Mouse (Mus musculus): ENCODE measurements around the gene Vps53. TPM values are rescaled to one million over a fixed set of nuclear protein-coding genes. Genes with fewer than 3 reads are reported as not detected.

Gene Vps53
- polyA plus RNA-seq, 1 experiment from 2014 or later = 34.5 TPM

GRCm38 (mm10) chr11:76137996-76138395 is 41.5 kb downstream of the Vps53 start:
- DNase-seq (no peak), ATAC-seq (ENCODE audit: insufficient read depth) (no peak)
- WGBS = 77% methylated on average over 3 of the region's 3 CpGs
- no peaks in the 10 kb centered on the region for H3K9me3 ChIP-seq (ENCODE audit: low read depth, low read length)
- TF ChIP-seq CTCF (IDR thresholded peaks at IDR 0.05; ENCODE audit: low read depth) = no peak
- no peaks in the 10 kb centered on the region for H3K27me3 ChIP-seq (ENCODE audit: insufficient read depth, low read length)
- H3K27ac ChIP-seq (ENCODE audit: low read depth) = no peak overlapping the region
- H3K9ac ChIP-seq = no peak overlapping the region
- H3K4me2 ChIP-seq = no peak overlapping the region
- no peak overlapping the region for H3K4me3 ChIP-seq (ENCODE audit: low read depth, low read length)
- no peaks in the 10 kb centered on the region for H3K4me1 ChIP-seq (ENCODE audit: insufficient read depth)
- H3K36me3 ChIP-seq (ENCODE audit: insufficient read depth) = peaks cover 25% of the 10 kb centered on the region

- Histone ChIP-seq H3K27me3 (ENCODE audit: insufficient read depth, low read length) (no peaks in the 10 kb centered on the region), H3K9ac (no peak overlapping the region), H3K4me2 (no peak overlapping the region), H3K4me1 (ENCODE audit: insufficient read depth) (no peaks in the 10 kb centered on the region), H3K9me3 (ENCODE audit: low read depth, low read length) (no peaks in the 10 kb centered on the region), H3K4me3 (ENCODE audit: low read depth, low read length) (no peak overlapping the region), H3K27ac (ENCODE audit: low read depth) (no peak overlapping the region), H3K36me3 (ENCODE audit: insufficient read depth) (peaks cover 28% of the 10 kb centered on the region)
- 81% methylated on average over 7 of the region's 7 CpGs for WGBS
- no peak for TF ChIP-seq CTCF (IDR thresholded peaks at IDR 0.05; ENCODE audit: low read depth)
- no peak for ATAC-seq (ENCODE audit: insufficient read depth)
- peak; percentile 26 for DNase-seq
Observed at GRCm38 (mm10) chr11:76135641-76136437, 43.6 kb downstream of the Vps53 start.

GRCm38 (mm10) chr11:76130859-76131258 is 48.6 kb downstream of the Vps53 start:
- H3K4me2 ChIP-seq = no peak overlapping the region
- no peak overlapping the region for H3K4me3 ChIP-seq (ENCODE audit: low read depth, low read length)
- no peak for DNase-seq
- H3K36me3 ChIP-seq (ENCODE audit: insufficient read depth) = peaks cover 21% of the 10 kb centered on the region
- no peaks in the 10 kb centered on the region for H3K27me3 ChIP-seq (ENCODE audit: insufficient read depth, low read length)
- ATAC-seq (ENCODE audit: insufficient read depth) = no peak
- no peak for TF ChIP-seq CTCF (IDR thresholded peaks at IDR 0.05; ENCODE audit: low read depth)
- H3K9me3 ChIP-seq (ENCODE audit: low read depth, low read length) = no peaks in the 10 kb centered on the region
- no peaks in the 10 kb centered on the region for H3K4me1 ChIP-seq (ENCODE audit: insufficient read depth)
- H3K9ac ChIP-seq = no peak overlapping the region
- no peak overlapping the region for H3K27ac ChIP-seq (ENCODE audit: low read depth)
- WGBS = 64% methylated on average over 5 of the region's 5 CpGs

GRCm38 (mm10) chr11:76125386-76125785 is 54.1 kb downstream of the Vps53 start:
- H3K4me2 ChIP-seq = no peak overlapping the region

DNA sequence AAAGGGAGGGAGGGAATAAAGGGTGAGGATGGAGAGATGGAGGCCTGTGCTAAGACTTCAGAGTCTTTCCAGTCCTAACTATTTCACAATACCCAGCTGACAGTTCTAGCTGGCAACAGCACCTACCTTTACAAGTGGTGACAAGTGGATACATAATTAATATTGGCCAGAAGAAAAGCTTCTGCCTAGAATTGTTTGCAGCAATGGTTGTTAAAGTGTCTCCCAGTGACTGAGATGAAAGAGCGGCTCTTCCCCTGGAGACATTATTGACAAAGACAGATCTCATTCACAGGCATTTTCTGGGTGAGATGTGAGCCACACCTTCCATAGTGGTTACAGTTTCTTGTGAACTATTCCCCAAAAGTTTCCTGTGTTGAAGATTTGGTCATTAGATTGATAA is 55.9 kb downstream of the Vps53 start:
- Histone ChIP-seq H3K9ac (no peak overlapping the region), H3K4me2 (no peak overlapping the region), H3K4me3 (ENCODE audit: low read depth, low read length) (no peak overlapping the region), H3K27me3 (ENCODE audit: insufficient read depth, low read length) (no peaks in the 10 kb centered on the region), H3K9me3 (ENCODE audit: low read depth, low read length) (no peaks in the 10 kb centered on the region), H3K4me1 (ENCODE audit: insufficient read depth) (peaks cover 6% of the 10 kb centered on the region; the same call in 1 of the 2 replicates), H3K27ac (ENCODE audit: low read depth) (no peak overlapping the region), H3K36me3 (ENCODE audit: insufficient read depth) (peaks cover 4% of the 10 kb centered on the region; the same call in 1 of the 2 replicates)
- no peak for TF ChIP-seq CTCF (IDR thresholded peaks at IDR 0.05; ENCODE audit: low read depth)
- no peak for ATAC-seq (ENCODE audit: insufficient read depth)
- WGBS = 93% methylated on average over 1 of the region's 1 CpGs
- no peak for DNase-seq

More at GRCm38 (mm10) chr11:76125386-76125785, 54.1 kb downstream of the Vps53 start:
- ATAC-seq (ENCODE audit: insufficient read depth) (peak; percentile 21; the same call in 1 of the 2 replicates), DNase-seq (peak; percentile 78)
- no peak for TF ChIP-seq CTCF (IDR thresholded peaks at IDR 0.05; ENCODE audit: low read depth)
- Histone ChIP-seq H3K4me1 (ENCODE audit: insufficient read depth) (peaks cover 2% of the 10 kb centered on the region; the same call in 1 of the 2 replicates), H3K36me3 (ENCODE audit: insufficient read depth) (no peaks in the 10 kb centered on the region), H3K9ac (no peak overlapping the region), H3K27ac (ENCODE audit: low read depth) (peak overlapping the region; percentile 33; the same call in 1 of the 2 replicates), H3K4me3 (ENCODE audit: low read depth, low read length) (no peak overlapping the region), H3K9me3 (ENCODE audit: low read depth, low read length) (no peaks in the 10 kb centered on the region), H3K27me3 (ENCODE audit: insufficient read depth, low read length) (no peaks in the 10 kb centered on the region)
- 48% methylated on average over 8 of the region's 8 CpGs for WGBS

- no peak for TF ChIP-seq CTCF (IDR thresholded peaks at IDR 0.05; ENCODE audit: low read depth)
- no peak overlapping the region for H3K4me2 ChIP-seq
- peaks cover 5% of the 10 kb centered on the region; the same call in 1 of the 2 replicates for H3K36me3 ChIP-seq (ENCODE audit: insufficient read depth)
- H3K9ac ChIP-seq = no peak overlapping the region
- peaks cover 6% of the 10 kb centered on the region; the same call in 1 of the 2 replicates for H3K4me1 ChIP-seq (ENCODE audit: insufficient read depth)
- no peak for DNase-seq
- H3K4me3 ChIP-seq (ENCODE audit: low read depth, low read length) = no peak overlapping the region
- no peak overlapping the region for H3K27ac ChIP-seq (ENCODE audit: low read depth)
- 79% methylated on average over 2 of the region's 2 CpGs for WGBS
- no peak for ATAC-seq (ENCODE audit: insufficient read depth)
- H3K27me3 ChIP-seq (ENCODE audit: insufficient read depth, low read length) = no peaks in the 10 kb centered on the region
- H3K9me3 ChIP-seq (ENCODE audit: low read depth, low read length) = no peaks in the 10 kb centered on the region
Observed at GRCm38 (mm10) chr11:76122571-76122970, 56.9 kb downstream of the Vps53 start.

- ATAC-seq (ENCODE audit: insufficient read depth) = no peak
- 69% methylated on average over 4 of the region's 4 CpGs for WGBS
- no peak overlapping the region for H3K27ac ChIP-seq (ENCODE audit: low read depth)
Observed at GRCm38 (mm10) chr11:76121086-76121485, 58.4 kb downstream of the Vps53 start.

More at GRCm38 (mm10) chr11:76121086-76121485, 58.4 kb downstream of the Vps53 start:
- H3K9ac ChIP-seq = no peak overlapping the region
- no peak for DNase-seq
- no peak overlapping the region for H3K4me3 ChIP-seq (ENCODE audit: low read depth, low read length)
- no peak overlapping the region for H3K4me2 ChIP-seq
- peaks cover 6% of the 10 kb centered on the region; the same call in 1 of the 2 replicates for H3K4me1 ChIP-seq (ENCODE audit: insufficient read depth)
- H3K36me3 ChIP-seq (ENCODE audit: insufficient read depth) = peaks cover 8% of the 10 kb centered on the region; the same call in 1 of the 2 replicates
- TF ChIP-seq CTCF (IDR thresholded peaks at IDR 0.05; ENCODE audit: low read depth) = no peak
- no peaks in the 10 kb centered on the region for H3K9me3 ChIP-seq (ENCODE audit: low read depth, low read length)
- H3K27me3 ChIP-seq (ENCODE audit: insufficient read depth, low read length) = no peaks in the 10 kb centered on the region

All from lung, embryonic 14.5 days (tissue).